Mouse (Mus musculus) heart, postnatal 0 days (tissue): ENCODE data around the gene 4930590J08Rik. TPM values are rescaled to one million over a fixed set of nuclear protein-coding genes. Genes with fewer than 3 reads are reported as not detected.

Experiments used
- ATAC-seq: fragments of 200-750 bp; cut with Nextera tagmentation; 2 replicates; pipeline ENCODE4 v1.8.0; 2017; ENCODE audit warnings: low read depth, moderate number of reproducible peaks, moderate library complexity; ENCODE audit not compliant: insufficient read depth
- DNase-seq: peaks from one replicate; pipeline ENCODE4 v3.0.0-alpha.2; 2016; ENCODE audit warnings: low spot score
- H3K27ac ChIP-seq: fragments of 300-500 bp; sonication (generic); 2 replicates; pipeline ENCODE4 v1.5.1; 2014; ENCODE audit warnings: low read depth, mild to moderate bottlenecking
- H3K27me3 ChIP-seq: fragments of 300-500 bp; sonication (generic); 2 replicates; pipeline ENCODE4 v1.6.1; 2014; ENCODE audit warnings: low read length, mixed read lengths; ENCODE audit not compliant: control insufficient read depth, insufficient read depth
- H3K36me3 ChIP-seq: fragments of 300-500 bp; sonication (generic); replicated peaks from 2 replicates; pipeline ENCODE4 v1.6.1; 2014; ENCODE audit warnings: low read length, mixed read lengths; ENCODE audit not compliant: control insufficient read depth, insufficient read depth
- H3K4me1 ChIP-seq: fragments of 300-500 bp; sonication (generic); 2 replicates; pipeline ENCODE4 v1.6.1; 2014; ENCODE audit warnings: antibody characterized with exemption; ENCODE audit not compliant: control insufficient read depth, insufficient read depth
- H3K4me2 ChIP-seq: fragments of 300-500 bp; sonication (generic); 2 replicates; pipeline ENCODE4 v1.6.1; 2014; ENCODE audit warnings: low read depth, mild to moderate bottlenecking, low read length, moderate library complexity
- H3K4me3 ChIP-seq: fragments of 300-500 bp; sonication (generic); 2 replicates; pipeline ENCODE4 v1.5.1; 2014; ENCODE audit warnings: low read depth, low read length
- H3K9ac ChIP-seq: fragments of 300-500 bp; sonication (generic); replicated peaks from 2 replicates; pipeline ENCODE4 v1.6.1; 2014; ENCODE audit warnings: low read depth, low read length, mixed read lengths
- H3K9me3 ChIP-seq: fragments of 300-500 bp; sonication (generic); replicated peaks from 2 replicates; pipeline ENCODE4 v1.6.1; 2016; ENCODE audit warnings: low read length; ENCODE audit not compliant: control insufficient read depth
- CTCF ChIP-seq: IDR thresholded peaks from 2 replicates; pipeline ENCODE4 v1.5.1; 2016; ENCODE audit warnings: antibody characterized with exemption, control low read depth, low read depth
- EP300 ChIP-seq: IDR thresholded peaks from 2 replicates; pipeline ENCODE4 v1.6.1; 2016; ENCODE audit warnings: antibody characterized with exemption, low read depth
- WGBS: fragments of 180-500 bp; shearing (Covaris S2); extraction: QIAGEN DNeasy Blood & Tissue Kit; methylation state at CpG from one replicate; pipeline ENCODE4 v1.1.7; 2014; 5-methylcytosine and 5-hydroxymethylcytosine counted together
- polyA plus RNA-seq: library from polyadenylated mRNA; unstranded; fragments of >200 nt; fragmentation: Nextera tagmentation; extraction: Ambion mirVana; gene quantifications from 2 replicates; pipeline ENCODE4 v1.2.1, GENCODE M21; 2015
- total RNA-seq: library from RNA; depleted of rRNA; stranded (reverse); fragments of >200 nt; gene quantifications from 2 replicates; pipeline ENCODE4 v1.2.3, GENCODE M21; 2014; ENCODE audit warnings: low replicate concordance

Gene 4930590J08Rik
- total and polyA plus RNA-seq, 2 experiments from 2014 or later, result 0.11 to 1.1 TPM

- no peaks in the 10 kb centered on the region for H3K4me1 ChIP-seq
- TF ChIP-seq CTCF (no peak), EP300 (no peak)
- H3K4me2 ChIP-seq, result no peak overlapping the region
- WGBS, result 81% methylated on average over 8 of the region's 8 CpGs
- H3K27me3 ChIP-seq, result peaks cover 10% of the 10 kb centered on the region; the same call in 1 of the 2 replicates
- H3K4me3 ChIP-seq, result no peak overlapping the region
- ATAC-seq (no peak), DNase-seq (no peak)
- H3K36me3 ChIP-seq, result no peaks in the 10 kb centered on the region
- no peak overlapping the region for H3K9ac ChIP-seq
- no peaks in the 10 kb centered on the region for H3K9me3 ChIP-seq
- H3K27ac ChIP-seq, result no peak overlapping the region
These were observed 62.5 kb downstream of the 4930590J08Rik start for GRCm38 (mm10) chr6:91965060-91965459.

GRCm38 (mm10) chr6:91966006-91966405 lies 63.4 kb downstream of the 4930590J08Rik start:
- Histone ChIP-seq H3K36me3 (no peaks in the 10 kb centered on the region), H3K4me3 (no peak overlapping the region), H3K9me3 (no peaks in the 10 kb centered on the region), H3K4me2 (no peak overlapping the region), H3K27me3 (peaks cover 10% of the 10 kb centered on the region; the same call in 1 of the 2 replicates), H3K4me1 (no peaks in the 10 kb centered on the region), H3K27ac (no peak overlapping the region), H3K9ac (no peak overlapping the region)
- DNase-seq (no peak), ATAC-seq (no peak)
- WGBS, result 41% methylated on average over 6 of the region's 6 CpGs
- TF ChIP-seq EP300, result no peak
- TF ChIP-seq CTCF, result no peak

GRCm38 (mm10) chr6:91972201-91972646 lies 69.6 kb downstream of the 4930590J08Rik start:
- H3K9ac ChIP-seq, result no peak overlapping the region
- no peak overlapping the region for H3K4me2 ChIP-seq
- H3K27ac ChIP-seq, result peak overlapping the region; percentile 70
- H3K27me3 ChIP-seq, result 0 out of 2 replicates have a peak, but pooled peaks cover 8% of the 10 kb centered on the region
- 41% methylated on average over 9 of the region's 9 CpGs for WGBS
- H3K4me3 ChIP-seq, result no peak overlapping the region
- H3K36me3 ChIP-seq, result no peaks in the 10 kb centered on the region
- ATAC-seq (peak; percentile 93), DNase-seq (peak; percentile 86)
- no peaks in the 10 kb centered on the region for H3K4me1 ChIP-seq
- H3K9me3 ChIP-seq, result no peaks in the 10 kb centered on the region
- TF ChIP-seq CTCF (peak; percentile 20; the same call in 1 of the 2 replicates), EP300 (0 out of 2 replicates have a peak, but pooled peaks have one; percentile 61)

- 60% methylated on average over 6 of the region's 6 CpGs for WGBS
- H3K27ac ChIP-seq, result 0 out of 2 replicates have a peak overlapping the region, but pooled peaks have one; percentile 31
- H3K4me3 ChIP-seq, result no peak overlapping the region
- no peaks in the 10 kb centered on the region for H3K36me3 ChIP-seq
- H3K9me3 ChIP-seq, result no peaks in the 10 kb centered on the region
- no peak for TF ChIP-seq EP300
- no peak for TF ChIP-seq CTCF
- no peak overlapping the region for H3K9ac ChIP-seq
- H3K4me1 ChIP-seq, result no peaks in the 10 kb centered on the region
- DNase-seq (no peak), ATAC-seq (no peak)
- H3K27me3 ChIP-seq, result peaks cover 19% of the 10 kb centered on the region; the same call in 1 of the 2 replicates
- no peak overlapping the region for H3K4me2 ChIP-seq
These were observed 71.4 kb downstream of the 4930590J08Rik start for GRCm38 (mm10) chr6:91973972-91974371.

- WGBS, result 1% methylated on average over 57 of the region's 62 CpGs
- Histone ChIP-seq H3K9ac (peak within 1 kb of the TSS; percentile 64), H3K9me3 (no peaks in the 10 kb centered on the region), H3K4me1 (no peaks in the 10 kb centered on the region), H3K36me3 (no peaks in the 10 kb centered on the region), H3K4me3 (peak within 1 kb of the TSS; percentile 61), H3K27ac (peak within 1 kb of the TSS; percentile 65), H3K27me3 (peaks cover 37% of the 10 kb centered on the region), H3K4me2 (peak within 1 kb of the TSS; percentile 70)
- DNase-seq (peak; percentile 36), ATAC-seq (peak; percentile 69)
- TF ChIP-seq EP300, result no peak
- TF ChIP-seq CTCF, result no peak
These were observed 76.0 kb downstream of the 4930590J08Rik start, which contains the start of gene Fgd5 for GRCm38 (mm10) chr6:91978371-91979300. TSS of gene Fgd5 (plus strand) at chr6:91978878.
